Mouse (Mus musculus): ENCODE measurements around the gene Topaz1. TPM values are rescaled to one million over a fixed set of nuclear protein-coding genes. Genes with fewer than 3 reads are reported as not detected.

Topaz1 gene
- polyA plus RNA-seq (2012; ENCODE audit: insufficient read depth, insufficient read length, low replicate concordance, missing spikeins), result not detected in 2 replicates

GRCm38 (mm10) chr9:122747060-122747459 is at the start of gene Topaz1:
TSS of gene Topaz1 (plus strand) at chr9:122747346.
- H3K4me3 ChIP-seq (ENCODE audit: insufficient read depth, low read depth, low read length), result no peak within 1 kb of the TSS
- H3K27ac ChIP-seq (ENCODE audit: insufficient read depth, low read depth, low read length), result no peak within 1 kb of the TSS
- WGBS, result 75% methylated on average over 28 of the region's 28 CpGs
- TF ChIP-seq POLR2A (IDR thresholded peaks at IDR 0.05; ENCODE audit: insufficient read depth, low read depth, low read length) (no peak), CTCF (IDR thresholded peaks at IDR 0.05; ENCODE audit: insufficient read depth, low read depth, low read length) (no peak)
- H3K4me1 ChIP-seq (ENCODE audit: control insufficient read depth, insufficient read depth, low read length), result no peaks in the 10 kb centered on the region

GRCm38 (mm10) chr9:122701817-122702216 is 45.3 kb upstream of the Topaz1 start:
- 30% methylated on average over 3 of the region's 3 CpGs for WGBS
- Histone ChIP-seq H3K4me1 (ENCODE audit: control insufficient read depth, insufficient read depth, low read length) (peaks cover 3% of the 10 kb centered on the region; the same call in 1 of the 2 replicates), H3K27ac (ENCODE audit: insufficient read depth, low read depth, low read length) (no peak overlapping the region), H3K4me3 (ENCODE audit: insufficient read depth, low read depth, low read length) (no peak overlapping the region)
- TF ChIP-seq POLR2A (IDR thresholded peaks at IDR 0.05; ENCODE audit: insufficient read depth, low read depth, low read length) (no peak), CTCF (IDR thresholded peaks at IDR 0.05; ENCODE audit: insufficient read depth, low read depth, low read length) (no peak)

- 52% methylated on average over 2 of the region's 2 CpGs for WGBS
- TF ChIP-seq CTCF (IDR thresholded peaks at IDR 0.05; ENCODE audit: insufficient read depth, low read depth, low read length) (no peak), POLR2A (IDR thresholded peaks at IDR 0.05; ENCODE audit: insufficient read depth, low read depth, low read length) (no peak)
- no peak overlapping the region for H3K27ac ChIP-seq (ENCODE audit: insufficient read depth, low read depth, low read length)
Observed at GRCm38 (mm10) chr9:122713836-122714235, 33.3 kb upstream of the Topaz1 start.

GRCm38 (mm10) chr9:122715046-122715445 is 32.1 kb upstream of the Topaz1 start:
- H3K4me1 ChIP-seq (ENCODE audit: control insufficient read depth, insufficient read depth, low read length), result no peaks in the 10 kb centered on the region
- 94% methylated on average over 2 of the region's 2 CpGs for WGBS
- H3K27ac ChIP-seq (ENCODE audit: insufficient read depth, low read depth, low read length), result no peak overlapping the region
- no peak overlapping the region for H3K4me3 ChIP-seq (ENCODE audit: insufficient read depth, low read depth, low read length)
- TF ChIP-seq POLR2A (IDR thresholded peaks at IDR 0.05; ENCODE audit: insufficient read depth, low read depth, low read length), result no peak
- TF ChIP-seq CTCF (IDR thresholded peaks at IDR 0.05; ENCODE audit: insufficient read depth, low read depth, low read length), result no peak

More at GRCm38 (mm10) chr9:122713836-122714235, 33.3 kb upstream of the Topaz1 start:
- Histone ChIP-seq H3K4me1 (ENCODE audit: control insufficient read depth, insufficient read depth, low read length) (no peaks in the 10 kb centered on the region), H3K4me3 (ENCODE audit: insufficient read depth, low read depth, low read length) (no peak overlapping the region)

- TF ChIP-seq CTCF (IDR thresholded peaks at IDR 0.05; ENCODE audit: insufficient read depth, low read depth, low read length), result no peak
- TF ChIP-seq POLR2A (IDR thresholded peaks at IDR 0.05; ENCODE audit: insufficient read depth, low read depth, low read length), result no peak
- 62% methylated on average over 7 of the region's 7 CpGs for WGBS
- Histone ChIP-seq H3K4me3 (ENCODE audit: insufficient read depth, low read depth, low read length) (no peak overlapping the region), H3K27ac (ENCODE audit: insufficient read depth, low read depth, low read length) (no peak overlapping the region), H3K4me1 (ENCODE audit: control insufficient read depth, insufficient read depth, low read length) (no peaks in the 10 kb centered on the region)
Observed at GRCm38 (mm10) chr9:122716131-122716921, 30.8 kb upstream of the Topaz1 start.

GRCm38 (mm10) chr9:122722296-122722695 is 24.9 kb upstream of the Topaz1 start:
- WGBS, result 36% methylated on average over 4 of the region's 4 CpGs
- Histone ChIP-seq H3K27ac (ENCODE audit: insufficient read depth, low read depth, low read length) (no peak overlapping the region), H3K4me3 (ENCODE audit: insufficient read depth, low read depth, low read length) (no peak overlapping the region), H3K4me1 (ENCODE audit: control insufficient read depth, insufficient read depth, low read length) (peaks cover 6% of the 10 kb centered on the region; the same call in 1 of the 2 replicates)
- TF ChIP-seq CTCF (IDR thresholded peaks at IDR 0.05; ENCODE audit: insufficient read depth, low read depth, low read length) (no peak), POLR2A (IDR thresholded peaks at IDR 0.05; ENCODE audit: insufficient read depth, low read depth, low read length) (no peak)

GRCm38 (mm10) chr9:122725046-122725765 is 21.9 kb upstream of the Topaz1 start:
- 48% methylated on average over 22 of the region's 22 CpGs for WGBS
- Histone ChIP-seq H3K4me3 (ENCODE audit: insufficient read depth, low read depth, low read length) (no peak overlapping the region), H3K4me1 (ENCODE audit: control insufficient read depth, insufficient read depth, low read length) (peaks cover 8% of the 10 kb centered on the region; the same call in 1 of the 2 replicates), H3K27ac (ENCODE audit: insufficient read depth, low read depth, low read length) (no peak overlapping the region)
- TF ChIP-seq POLR2A (IDR thresholded peaks at IDR 0.05; ENCODE audit: insufficient read depth, low read depth, low read length) (no peak), CTCF (IDR thresholded peaks at IDR 0.05; ENCODE audit: insufficient read depth, low read depth, low read length) (no peak)

- Histone ChIP-seq H3K4me3 (ENCODE audit: insufficient read depth, low read depth, low read length) (no peak overlapping the region), H3K4me1 (ENCODE audit: control insufficient read depth, insufficient read depth, low read length) (peaks cover 2% of the 10 kb centered on the region; the same call in 1 of the 2 replicates), H3K27ac (ENCODE audit: insufficient read depth, low read depth, low read length) (no peak overlapping the region)
- no peak for TF ChIP-seq POLR2A (IDR thresholded peaks at IDR 0.05; ENCODE audit: insufficient read depth, low read depth, low read length)
- TF ChIP-seq CTCF (IDR thresholded peaks at IDR 0.05; ENCODE audit: insufficient read depth, low read depth, low read length), result no peak
- 9% methylated on average over 10 of the region's 10 CpGs for WGBS
Observed at GRCm38 (mm10) chr9:122729500-122729899, 17.6 kb upstream of the Topaz1 start.
